Mouse (Mus musculus) lung, postnatal 0 days (tissue): Measurements from ENCODE around the gene Plekhm2.

Experiments
- CTCF ChIP-seq: IDR thresholded peaks from 2 replicates; pipeline ENCODE4 v1.5.1; 2016; ENCODE audit warnings: antibody characterized with exemption, mild to moderate bottlenecking
- EP300 ChIP-seq: IDR thresholded peaks from 2 replicates; pipeline ENCODE4 v1.6.1; 2016; ENCODE audit warnings: antibody characterized with exemption, mild to moderate bottlenecking, control low read depth

GRCm38 (mm10) chr4:141596700-141597328, 67.9 kb downstream of the Plekhm2 start:
- TF ChIP-seq CTCF: no peak
- TF ChIP-seq EP300: no peak
